Mouse (Mus musculus) testis, adult 2 months (tissue): ENCODE measurements around the gene Eepd1.

Source experiments
- CTCF ChIP-seq: fragments of 200-500 bp; IDR thresholded peaks from 2 replicates; pipeline ENCODE4 v1.5.1; 2012; ENCODE audit warnings: low read depth, mild to moderate bottlenecking, inconsistent platforms, low read length, moderate library complexity; ENCODE audit not compliant: control insufficient read depth, insufficient read depth, insufficient replicate concordance
- POLR2A ChIP-seq: fragments of 200-500 bp; IDR thresholded peaks from 2 replicates; pipeline ENCODE4 v1.6.1; 2012; ENCODE audit warnings: low read depth, mild to moderate bottlenecking, inconsistent platforms, low read length, moderate library complexity; ENCODE audit not compliant: control insufficient read depth

DNA sequence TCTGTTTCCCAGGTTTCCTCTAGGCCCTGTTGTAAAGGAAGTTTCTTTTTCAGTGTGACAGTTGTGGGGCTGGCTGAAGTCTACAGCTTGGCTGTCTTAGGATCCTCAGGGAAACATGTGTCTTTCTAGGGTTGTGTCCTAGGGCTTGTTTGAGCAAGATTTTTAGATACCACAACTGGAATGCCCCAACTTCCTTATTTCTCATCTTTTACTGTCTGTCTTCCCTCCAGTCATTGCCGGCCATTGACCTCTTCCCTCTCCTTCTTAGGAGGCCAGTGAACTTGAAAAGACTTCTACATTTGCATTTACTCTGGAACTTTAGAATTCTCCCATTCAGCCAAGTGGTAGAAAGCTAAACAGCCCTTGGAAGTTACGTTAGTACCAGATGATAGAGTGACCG is 27.5 kb downstream of the Eepd1 start:
- TF ChIP-seq POLR2A, result no peak
- TF ChIP-seq CTCF, result no peak
